Mouse (Mus musculus) adrenal gland, postnatal 36 days (tissue): ENCODE measurements around the gene Ptch2. TPM values are rescaled to one million over a fixed set of nuclear protein-coding genes. Genes with fewer than 3 reads are reported as not detected.

Experiments used
- DNase-seq, 2 experiments: peaks; one replicate each; pipeline ENCODE4 v3.0.0; 2021; ENCODE audit warnings: mixed read lengths in 1 of 2
- microRNA-seq: library from miRNA; unstranded; fragments of <30 nt; microRNA quantifications from one replicate; pipeline ENCODE4 v1.2.0, GENCODE M21; 2021
- total RNA-seq, 2 experiments: library from RNA; stranded (reverse); gene quantifications; 2 replicates each; pipeline ENCODE4 v1.2.3; 2021

The Ptch2 gene
- total RNA-seq, 2 experiments from 2014 or later: 3.5 to 4.5 TPM

GRCm38 (mm10) chr4:117152714-117153113 is 56.8 kb downstream of the Ptch2 start:
- no peak for DNase-seq

- peak in 1 of 2 experiments; percentile 35 for DNase-seq
Observed at GRCm38 (mm10) chr4:117155020-117155791, 59.3 kb downstream of the Ptch2 start.

GRCm38 (mm10) chr4:117155792-117156355 is 60.0 kb downstream of the Ptch2 start, which contains the start of gene Rps8:
Gene Rps8 (minus strand): TSS chr4:117156243.
- DNase-seq: peak; percentile 88 to 92

GRCm38 (mm10) chr4:117156372-117156771 is 60.5 kb downstream of the Ptch2 start:
- DNase-seq: no peak

GRCm38 (mm10) chr4:117159666-117160065 is 63.8 kb downstream of the Ptch2 start:
- no peak for DNase-seq

- no peak for DNase-seq
Observed at GRCm38 (mm10) chr4:117161183-117161582, 65.3 kb downstream of the Ptch2 start.

Small RNA genes lying within 50 kb of the gene (microRNA-seq; reads per million reads assigned to microRNA genes)
- not detected for gene Gm22398

Other genes with a start within 250 kb of the Ptch2 start
- 1 to 10 TPM; 3.6 to 5.1 TPM for gene Zswim5, start 218.7 kb upstream of the Ptch2 start, total RNA-seq
- 100 to 1,000 TPM in 1 of 2 experiments, 10 to 100 TPM in 1; 97.9 to 126 TPM for gene Urod, start 101.7 kb upstream of the Ptch2 start, total RNA-seq
- gene Hectd3, start 100.8 kb upstream of the Ptch2 start, total RNA-seq: 10 to 100 TPM; 22.5 to 26.9 TPM
- gene Eif2b3, start 76.7 kb upstream of the Ptch2 start, total RNA-seq: 10 to 100 TPM; 29.0 to 33.6 TPM
- 1 to 10 TPM; 7.0 to 7.9 TPM for gene Btbd19, start 29.6 kb downstream of the Ptch2 start, total RNA-seq
- gene Tctex1d4, start 30.7 kb downstream of the Ptch2 start, total RNA-seq: not detected
- 10 to 100 TPM; 12.8 to 44.6 TPM for gene Plk3, start 37.9 kb downstream of the Ptch2 start, total RNA-seq
- gene Rps8, start 60.2 kb downstream of the Ptch2 start, total RNA-seq: 1,000 to 10,000 TPM; 1,017 to 1,149 TPM
- 1 to 10 TPM; 2.1 to 2.3 TPM for gene Kif2c, start 86.6 kb downstream of the Ptch2 start, total RNA-seq
- gene Tmem53, start 155.9 kb downstream of the Ptch2 start, total RNA-seq: 10 to 100 TPM; 54.2 to 97.3 TPM
- 1 to 10 TPM; 2.8 to 3.5 TPM for gene Armh1, start 156.1 kb downstream of the Ptch2 start, total RNA-seq